Mouse (Mus musculus) ES-E14 (cell line): ENCODE results near the gene Hook2.

Source experiments
- CHD2 ChIP-seq: IDR thresholded peaks from 2 replicates; pipeline ENCODE4 v1.6.1; 2014; ENCODE audit warnings: mild to moderate bottlenecking, low read depth, low read length, inconsistent platforms
- HCFC1 ChIP-seq: IDR thresholded peaks from 2 replicates; pipeline ENCODE4 v1.6.1; 2012; ENCODE audit warnings: low read length, inconsistent platforms, borderline replicate concordance; ENCODE audit not compliant: insufficient read depth
- MAFK ChIP-seq: IDR thresholded peaks from 2 replicates; pipeline ENCODE4 v1.6.1; 2014; ENCODE audit warnings: mild to moderate bottlenecking, low read depth, low read length, inconsistent platforms; ENCODE audit not compliant: insufficient read depth
- ZC3H11A ChIP-seq: IDR thresholded peaks from 2 replicates; pipeline ENCODE4 v1.6.1; 2012; ENCODE audit warnings: low read depth, mild to moderate bottlenecking, inconsistent platforms, low read length, borderline replicate concordance
- ZNF384 ChIP-seq: IDR thresholded peaks from 2 replicates; pipeline ENCODE4 v1.6.1; 2012; ENCODE audit warnings: low read depth, low read length, inconsistent platforms

- no peak for TF ChIP-seq ZC3H11A
- TF ChIP-seq MAFK = no peak
- TF ChIP-seq CHD2 = no peak; the same call in 1 of the 2 replicates
- TF ChIP-seq ZNF384 = no peak
- TF ChIP-seq HCFC1 = no peak
These were observed 13.5 kb upstream of the Hook2 start for GRCm38 (mm10) chr8:84976763-84977434.
